Comparison of ENCODE assay signal across 16 mouse cellular contexts in genomic region chr7:3643412-3643811, GRCm38 (mm10). TPM values are rescaled to one million over a fixed set of nuclear protein-coding genes. Genes with fewer than 3 reads are reported as not detected.
DNase-seq lines count a peak whose midpoint lies in the region; ATAC-seq and TF ChIP-seq lines count a peak whose summit lies in the region.
"Had no signal": no experiment of that assay in that cellular context is flagged by ENCODE, and none has a peak within 500 bp of the region (broad histone marks: within the 10 kb centered on the region; RNA-seq: fewer than 3 reads in every experiment).

No protein-coding gene starts in this region.

- 0 out of 2 replicates have a peak overlapping the region, but pooled peaks have one; percentile 47 for H3K9ac ChIP-seq in kidney, embryonic 14.5 days (ENCODE audit: low read depth, low read length)
- 0 out of 2 replicates have a peak overlapping the region, but pooled peaks have one; percentile 31 for H3K9ac ChIP-seq in midbrain, embryonic 12.5 days (replicated peaks)
- H3K9ac ChIP-seq in midbrain, embryonic 14.5 days (replicated peaks; ENCODE audit: low read length) = no peak overlapping the region
- H3K9ac ChIP-seq in embryonic facial prominence, embryonic 14.5 days (ENCODE audit: low read depth, low read length) = 0 out of 2 replicates have a peak overlapping the region, but pooled peaks have one; percentile 11
- no peak overlapping the region for H3K9ac ChIP-seq in liver, embryonic 14.5 days (replicated peaks)
- H3K9ac ChIP-seq: limb, embryonic 15.5 days had no signal

- H3K4me1 ChIP-seq in kidney, embryonic 14.5 days (ENCODE audit: control insufficient read depth, insufficient read depth, low read length) = peaks cover 24% of the 10 kb centered on the region
- peaks cover 32% of the 10 kb centered on the region for H3K4me1 ChIP-seq in midbrain, embryonic 12.5 days
- H3K4me1 ChIP-seq in midbrain, embryonic 14.5 days (ENCODE audit: control insufficient read depth, insufficient read depth, low read length) = peaks cover 21% of the 10 kb centered on the region
- peaks cover 22% of the 10 kb centered on the region for H3K4me1 ChIP-seq in embryonic facial prominence, embryonic 14.5 days (ENCODE audit: control insufficient read depth, insufficient read depth, low read length)
- peaks cover 20 to 25% of the 10 kb centered on the region in 2 experiments for H3K4me1 ChIP-seq in liver, embryonic 14.5 days (replicated peaks; ENCODE audit: control insufficient read depth in 2 of 2, insufficient read depth in 2 of 2, low read length in 1 of 2)

- H3K36me3 ChIP-seq in kidney, embryonic 14.5 days (ENCODE audit: control insufficient read depth, insufficient read depth, low read length) = peaks cover 46% of the 10 kb centered on the region
- peaks cover 39% of the 10 kb centered on the region for H3K36me3 ChIP-seq in midbrain, embryonic 12.5 days
- peaks cover 33% of the 10 kb centered on the region for H3K36me3 ChIP-seq in midbrain, embryonic 14.5 days (ENCODE audit: control insufficient read depth, insufficient read depth, low read length)
- H3K36me3 ChIP-seq in embryonic facial prominence, embryonic 14.5 days (ENCODE audit: control insufficient read depth, insufficient read depth, low read length) = peaks cover 37% of the 10 kb centered on the region
- peaks cover 21% of the 10 kb centered on the region for H3K36me3 ChIP-seq in liver, embryonic 14.5 days (replicated peaks; ENCODE audit: control insufficient read depth, insufficient read depth, low read depth)

- H3K4me2 ChIP-seq in kidney, embryonic 14.5 days (replicated peaks; ENCODE audit: low read depth, low read length) = peak overlapping the region; percentile 54
- no peak overlapping the region for H3K4me2 ChIP-seq in midbrain, embryonic 12.5 days (replicated peaks)
- H3K4me2 ChIP-seq in midbrain, embryonic 14.5 days (ENCODE audit: low read length) = no peak overlapping the region
- peak overlapping the region; percentile 64; the same call in 1 of the 2 replicates for H3K4me2 ChIP-seq in embryonic facial prominence, embryonic 14.5 days (ENCODE audit: low read depth, low read length)
- H3K4me2 ChIP-seq in liver, embryonic 14.5 days (ENCODE audit: low read depth) = peak overlapping the region; percentile 78

- H3K27me3 ChIP-seq in kidney, embryonic 14.5 days (ENCODE audit: control insufficient read depth, insufficient read depth, low read length) = no peaks in the 10 kb centered on the region
- H3K27me3 ChIP-seq in midbrain, embryonic 12.5 days = 0 out of 2 replicates have a peak, but pooled peaks cover 5% of the 10 kb centered on the region
- no peaks in the 10 kb centered on the region for H3K27me3 ChIP-seq in midbrain, embryonic 14.5 days (ENCODE audit: control insufficient read depth, insufficient read depth, low read length)
- no peaks in the 10 kb centered on the region for H3K27me3 ChIP-seq in embryonic facial prominence, embryonic 14.5 days (replicated peaks; ENCODE audit: control insufficient read depth, insufficient read depth, low read length)
- no peaks in the 10 kb centered on the region for H3K27me3 ChIP-seq in liver, embryonic 14.5 days (ENCODE audit: control insufficient read depth, insufficient read depth, low read length)
- H3K27me3 ChIP-seq: limb, embryonic 15.5 days had no signal

- TF ChIP-seq EP300 in liver, embryonic 14.5 days (IDR thresholded peaks at IDR 0.05; ENCODE audit: low read depth) = no peak

- no peak overlapping the region for H3K4me3 ChIP-seq in kidney, embryonic 14.5 days (ENCODE audit: low read length)
- no peak overlapping the region for H3K4me3 ChIP-seq in midbrain, embryonic 12.5 days
- no peak overlapping the region for H3K4me3 ChIP-seq in midbrain, embryonic 14.5 days (replicated peaks; ENCODE audit: low read depth, low read length)
- H3K4me3 ChIP-seq in embryonic facial prominence, embryonic 14.5 days (ENCODE audit: low read depth, low read length) = no peak overlapping the region
- H3K4me3 ChIP-seq in liver, embryonic 14.5 days (ENCODE audit: insufficient read depth in 1 of 2, low read depth in 2 of 2, low read length in 2 of 2) = no peak overlapping the region

- no peak for DNase-seq in kidney, postnatal 25 days
- no peak for DNase-seq in midbrain, embryonic 14.5 days
- no peak for DNase-seq in embryonic facial prominence, embryonic 14.5 days (ENCODE audit: low spot score)
- no peak for DNase-seq in liver, embryonic 14.5 days (ENCODE audit: low read depth in 3 of 3, low spot score in 3 of 3)
- DNase-seq in ovary, postnatal 14 days (ENCODE audit: low spot score) = no peak
- DNase-seq: adrenal gland, postnatal 14 days; cerebellum, adult 9-11 months; gastrocnemius, postnatal 25 days; lung, postnatal 4 days; spleen, adult 18-20 months; thymus, postnatal 25 days had no signal

- 71% methylated on average over 5 of the region's 5 CpGs for WGBS in kidney, embryonic 14.5 days
- whole genome bisulfite sequencing in midbrain, embryonic 12.5 days = 71% methylated on average over 5 of the region's 5 CpGs
- WGBS in midbrain, embryonic 14.5 days = 75% methylated on average over 5 of the region's 5 CpGs
- 70% methylated on average over 5 of the region's 5 CpGs for WGBS in embryonic facial prominence, embryonic 14.5 days
- 36% methylated on average over 5 of the region's 5 CpGs for WGBS in liver, embryonic 14.5 days (ENCODE audit: insufficient replicate concordance)

- no peak for ATAC-seq in kidney, embryonic 14.5 days (ENCODE audit: low FRiP score, low TSS enrichment)
- ATAC-seq in midbrain, embryonic 12.5 days (ENCODE audit: low FRiP score, low read depth) = no peak
- no peak for ATAC-seq in midbrain, embryonic 14.5 days (ENCODE audit: low FRiP score, low TSS enrichment)
- no peak for ATAC-seq in embryonic facial prominence, embryonic 14.5 days (ENCODE audit: low read depth)
- ATAC-seq in liver, embryonic 14.5 days (ENCODE audit: insufficient read depth) = no peak
- no peak for ATAC-seq in cerebellum, adult (ENCODE audit: insufficient number of reproducible peaks, low FRiP score, low TSS enrichment)

- no peaks in the 10 kb centered on the region for H3K9me3 ChIP-seq in kidney, embryonic 14.5 days (ENCODE audit: control insufficient read depth, low read length)
- no peaks in the 10 kb centered on the region for H3K9me3 ChIP-seq in midbrain, embryonic 12.5 days
- no peaks in the 10 kb centered on the region for H3K9me3 ChIP-seq in midbrain, embryonic 14.5 days (ENCODE audit: control insufficient read depth, low read length)
- H3K9me3 ChIP-seq in embryonic facial prominence, embryonic 14.5 days (ENCODE audit: control insufficient read depth, low read length) = no peaks in the 10 kb centered on the region
- H3K9me3 ChIP-seq in liver, embryonic 14.5 days (ENCODE audit: control insufficient read depth, low read length) = no peaks in the 10 kb centered on the region
- H3K9me3 ChIP-seq: G1E; limb, embryonic 15.5 days had no signal

- H3K27ac ChIP-seq in kidney, embryonic 14.5 days (ENCODE audit: low read depth, low read length) = no peak overlapping the region
- H3K27ac ChIP-seq in midbrain, embryonic 12.5 days (replicated peaks) = no peak overlapping the region
- H3K27ac ChIP-seq in midbrain, embryonic 14.5 days (replicated peaks; ENCODE audit: low read depth, low read length) = no peak overlapping the region
- no peak overlapping the region for H3K27ac ChIP-seq in embryonic facial prominence, embryonic 14.5 days (replicated peaks; ENCODE audit: low read depth, low read length)
- no peak overlapping the region for H3K27ac ChIP-seq in liver, embryonic 14.5 days

- no peak for TF ChIP-seq CTCF in liver, embryonic 14.5 days (IDR thresholded peaks at IDR 0.05; ENCODE audit: low read depth)

RNA-seq across cellular contexts. Expression of gene Cnot3, which starts 1.7 kb away (rescaled TPM):
- 67.3 and 74.0 TPM in 2 replicates for polyA plus RNA-seq in kidney, embryonic 14.5 days (2014; fragmentation: Nextera tagmentation; extraction: Ambion mirVana)
- 59.5 and 67.5 TPM in 2 replicates for polyA plus RNA-seq in midbrain, embryonic 12.5 days (2016; fragmentation: Nextera tagmentation; extraction: Ambion mirVana)
- polyA plus RNA-seq in midbrain, embryonic 14.5 days (2014; fragmentation: Nextera tagmentation; extraction: Ambion mirVana) = 36.6 and 51.2 TPM in 2 replicates
- 50.7 and 51.0 TPM in 2 replicates for polyA plus RNA-seq in embryonic facial prominence, embryonic 14.5 days (2014; fragmentation: Nextera tagmentation; extraction: Ambion mirVana)
- 27.0 and 30.2 TPM in 2 replicates for polyA plus RNA-seq in liver, embryonic 14.5 days (2012; rRNA removed)
- polyA plus RNA-seq in liver, embryonic 14.5 days (2014; fragmentation: Nextera tagmentation; extraction: Ambion mirVana) = 20.2 and 20.8 TPM in 2 replicates

RNA-seq across cellular contexts. Expression of gene Prpf31, which starts 13.6 kb away (rescaled TPM):
- 89.4 and 114 TPM in 2 replicates for polyA plus RNA-seq in kidney, embryonic 14.5 days (2014; fragmentation: Nextera tagmentation; extraction: Ambion mirVana)
- polyA plus RNA-seq in midbrain, embryonic 12.5 days (2016; fragmentation: Nextera tagmentation; extraction: Ambion mirVana) = 121 and 131 TPM in 2 replicates
- 71.0 and 82.7 TPM in 2 replicates for polyA plus RNA-seq in midbrain, embryonic 14.5 days (2014; fragmentation: Nextera tagmentation; extraction: Ambion mirVana)
- 74.0 and 88.2 TPM in 2 replicates for polyA plus RNA-seq in embryonic facial prominence, embryonic 14.5 days (2014; fragmentation: Nextera tagmentation; extraction: Ambion mirVana)
- polyA plus RNA-seq in liver, embryonic 14.5 days (2012; rRNA removed) = 19.9 and 28.4 TPM in 2 replicates
- 46.4 and 48.3 TPM in 2 replicates for polyA plus RNA-seq in liver, embryonic 14.5 days (2014; fragmentation: Nextera tagmentation; extraction: Ambion mirVana)

RNA-seq across cellular contexts. Expression of gene Tfpt, which starts 13.7 kb away (rescaled TPM):
- 24.2 and 34.9 TPM in 2 replicates for polyA plus RNA-seq in kidney, embryonic 14.5 days (2014; fragmentation: Nextera tagmentation; extraction: Ambion mirVana)
- polyA plus RNA-seq in midbrain, embryonic 12.5 days (2016; fragmentation: Nextera tagmentation; extraction: Ambion mirVana) = 29.9 and 37.1 TPM in 2 replicates
- 30.4 and 38.5 TPM in 2 replicates for polyA plus RNA-seq in midbrain, embryonic 14.5 days (2014; fragmentation: Nextera tagmentation; extraction: Ambion mirVana)
- polyA plus RNA-seq in embryonic facial prominence, embryonic 14.5 days (2014; fragmentation: Nextera tagmentation; extraction: Ambion mirVana) = 19.1 and 20.5 TPM in 2 replicates
- 6.4 and 10.7 TPM in 2 replicates for polyA plus RNA-seq in liver, embryonic 14.5 days (2012; rRNA removed)
- polyA plus RNA-seq in liver, embryonic 14.5 days (2014; fragmentation: Nextera tagmentation; extraction: Ambion mirVana) = 7.7 and 8.0 TPM in 2 replicates

RNA-seq across cellular contexts. Expression of gene Leng1, which starts 22.2 kb away (rescaled TPM):
- polyA plus RNA-seq in kidney, embryonic 14.5 days (2014; fragmentation: Nextera tagmentation; extraction: Ambion mirVana) = 12.2 and 12.6 TPM in 2 replicates
- polyA plus RNA-seq in midbrain, embryonic 12.5 days (2016; fragmentation: Nextera tagmentation; extraction: Ambion mirVana) = 23.1 and 25.6 TPM in 2 replicates
- polyA plus RNA-seq in midbrain, embryonic 14.5 days (2014; fragmentation: Nextera tagmentation; extraction: Ambion mirVana) = 10.6 TPM in 2 replicates
- 13.1 and 13.4 TPM in 2 replicates for polyA plus RNA-seq in embryonic facial prominence, embryonic 14.5 days (2014; fragmentation: Nextera tagmentation; extraction: Ambion mirVana)
- 1.7 and 3.3 TPM in 2 replicates for polyA plus RNA-seq in liver, embryonic 14.5 days (2012; rRNA removed)
- polyA plus RNA-seq in liver, embryonic 14.5 days (2014; fragmentation: Nextera tagmentation; extraction: Ambion mirVana) = 4.0 and 4.3 TPM in 2 replicates

RNA-seq across cellular contexts. Expression of gene Ndufa3, which starts 26.2 kb away (rescaled TPM):
- 463 and 564 TPM in 2 replicates for polyA plus RNA-seq in kidney, embryonic 14.5 days (2014; fragmentation: Nextera tagmentation; extraction: Ambion mirVana)
- polyA plus RNA-seq in midbrain, embryonic 12.5 days (2016; fragmentation: Nextera tagmentation; extraction: Ambion mirVana) = 341 and 342 TPM in 2 replicates
- 432 and 586 TPM in 2 replicates for polyA plus RNA-seq in midbrain, embryonic 14.5 days (2014; fragmentation: Nextera tagmentation; extraction: Ambion mirVana)
- polyA plus RNA-seq in embryonic facial prominence, embryonic 14.5 days (2014; fragmentation: Nextera tagmentation; extraction: Ambion mirVana) = 497 and 552 TPM in 2 replicates
- 106 and 107 TPM in 2 replicates for polyA plus RNA-seq in liver, embryonic 14.5 days (2012; rRNA removed)
- 351 and 354 TPM in 2 replicates for polyA plus RNA-seq in liver, embryonic 14.5 days (2014; fragmentation: Nextera tagmentation; extraction: Ambion mirVana)

Comparison
In these comparisons a context has a peak if more than half of its experiments do, and no peak if none do; other contexts are left out.
1. H3K9ac ChIP-seq: peak in kidney, embryonic 14.5 days (single experiment), midbrain, embryonic 12.5 days (single experiment) and embryonic facial prominence, embryonic 14.5 days (single experiment); none in midbrain, embryonic 14.5 days (single experiment) and liver, embryonic 14.5 days (single experiment).
2. H3K4me2 ChIP-seq: peak in kidney, embryonic 14.5 days (single experiment), embryonic facial prominence, embryonic 14.5 days (single experiment) and liver, embryonic 14.5 days (single experiment); none in midbrain, embryonic 12.5 days (single experiment) and midbrain, embryonic 14.5 days (single experiment).